Mouse (Mus musculus) C2C12 (cell line): Measurements from ENCODE around the gene Ppp1r14a. TPM values are rescaled to one million over a fixed set of nuclear protein-coding genes. Genes with fewer than 3 reads are reported as not detected.

Experiments
- H3K27me3 ChIP-seq: one replicate; pipeline ENCODE4 v1.6.1; 2011; ENCODE audit not compliant: control insufficient read depth, insufficient read depth, insufficient read length
- H3K36me3 ChIP-seq: one replicate; pipeline ENCODE4 v1.6.1; 2011; ENCODE audit not compliant: control insufficient read depth, insufficient read depth
- H3K4me3 ChIP-seq: one replicate; pipeline ENCODE4 v1.5.1; 2011; ENCODE audit warnings: mild to moderate bottlenecking, control low read depth; ENCODE audit not compliant: poor library complexity, insufficient read depth, severe bottlenecking
- H3K79me2 ChIP-seq: one replicate; pipeline ENCODE4 v1.6.1; 2011; ENCODE audit not compliant: control insufficient read depth, insufficient read depth
- H3K79me3 ChIP-seq: one replicate; pipeline ENCODE4 v1.6.1; 2011; ENCODE audit warnings: low read depth, control low read depth
- H3ac ChIP-seq: one replicate; pipeline ENCODE3; 2011; ENCODE audit warnings: low read depth; ENCODE audit not compliant: control insufficient read depth, insufficient read length
- CEBPB ChIP-seq: IDR thresholded peaks from one replicate; pipeline ENCODE4 v1.6.1; 2011; ENCODE audit warnings: low read depth, mild to moderate bottlenecking, control low read depth, moderate library complexity
- CTCF ChIP-seq: IDR thresholded peaks from one replicate; pipeline ENCODE4 v1.5.1; 2011; ENCODE audit not compliant: control insufficient read depth, insufficient read depth, insufficient read length
- FOSL1 ChIP-seq: IDR thresholded peaks from one replicate; pipeline ENCODE4 v1.8.0; 2011; ENCODE audit warnings: mild to moderate bottlenecking, low read length; ENCODE audit not compliant: poor library complexity, insufficient read depth, severe bottlenecking
- MAX ChIP-seq: IDR thresholded peaks from one replicate; pipeline ENCODE4 v1.6.1; 2011; ENCODE audit warnings: mild to moderate bottlenecking, control low read depth
- MYOD1 ChIP-seq: IDR thresholded peaks from one replicate; pipeline ENCODE4 v1.6.1; 2011; ENCODE audit warnings: low read depth; ENCODE audit not compliant: control insufficient read depth, insufficient read length
- MYOG ChIP-seq: IDR thresholded peaks from one replicate; pipeline ENCODE4 v1.6.1; 2011; ENCODE audit not compliant: control insufficient read depth, insufficient read length; ENCODE audit errors: extremely low read depth
- USF1 ChIP-seq: IDR thresholded peaks from one replicate; pipeline ENCODE4 v1.6.1; 2011; ENCODE audit warnings: low read depth, mild to moderate bottlenecking, control low read depth, moderate library complexity
- polyA plus RNA-seq: library from polyadenylated mRNA; unstranded; fragments of >200 nt; fragmentation: generic; extraction: Trizol; gene quantifications from one replicate; pipeline ENCODE4 v1.2.1, GENCODE M21; 2012; ENCODE audit warnings: missing spikeins

The Ppp1r14a gene
- polyA plus RNA-seq, 1 experiment, result 0.43 TPM

GRCm38 (mm10) chr7:29259781-29260730 is 29.1 kb upstream of the Ppp1r14a start:
- H3K27me3 ChIP-seq, result peaks cover 20% of the 10 kb centered on the region
- H3K4me3 ChIP-seq, result no peak overlapping the region
- no peak overlapping the region for H3ac ChIP-seq
- H3K36me3 ChIP-seq, result no peaks in the 10 kb centered on the region
- TF ChIP-seq CEBPB, result no peak
- no peak for TF ChIP-seq MAX
- no peak for TF ChIP-seq USF1
- TF ChIP-seq MYOD1, result no peak
- no peak for TF ChIP-seq CTCF
- TF ChIP-seq MYOG, result no peak
- no peak for TF ChIP-seq FOSL1
- H3K79me3 ChIP-seq, result no peaks in the 10 kb centered on the region
- no peaks in the 10 kb centered on the region for H3K79me2 ChIP-seq

- Histone ChIP-seq H3ac (no peak overlapping the region), H3K4me3 (no peak overlapping the region), H3K27me3 (peaks cover 27% of the 10 kb centered on the region), H3K36me3 (no peaks in the 10 kb centered on the region), H3K79me3 (no peaks in the 10 kb centered on the region), H3K79me2 (no peaks in the 10 kb centered on the region)
- TF ChIP-seq CTCF (no peak), FOSL1 (no peak), USF1 (no peak), MYOD1 (no peak), MAX (no peak), CEBPB (no peak), MYOG (no peak)
Measured at GRCm38 (mm10) chr7:29262151-29262550, 27.0 kb upstream of the Ppp1r14a start.

- H3K79me3 ChIP-seq, result no peaks in the 10 kb centered on the region
Measured at GRCm38 (mm10) chr7:29263831-29264230, 25.3 kb upstream of the Ppp1r14a start.

GRCm38 (mm10) chr7:29265636-29266035 is 23.5 kb upstream of the Ppp1r14a start:
- no peaks in the 10 kb centered on the region for H3K79me2 ChIP-seq
- H3K79me3 ChIP-seq, result no peaks in the 10 kb centered on the region
- no peaks in the 10 kb centered on the region for H3K36me3 ChIP-seq
- peaks cover 22% of the 10 kb centered on the region for H3K27me3 ChIP-seq
- TF ChIP-seq MAX, result no peak
- no peak for TF ChIP-seq FOSL1
- no peak for TF ChIP-seq MYOG
- TF ChIP-seq MYOD1, result no peak
- no peak for TF ChIP-seq CEBPB
- TF ChIP-seq USF1, result no peak
- no peak for TF ChIP-seq CTCF
- no peak overlapping the region for H3K4me3 ChIP-seq
- H3ac ChIP-seq, result no peak overlapping the region

More at GRCm38 (mm10) chr7:29263831-29264230, 25.3 kb upstream of the Ppp1r14a start:
- no peak overlapping the region for H3ac ChIP-seq
- no peaks in the 10 kb centered on the region for H3K79me2 ChIP-seq
- H3K27me3 ChIP-seq, result peaks cover 27% of the 10 kb centered on the region
- H3K36me3 ChIP-seq, result no peaks in the 10 kb centered on the region
- no peak for TF ChIP-seq CEBPB
- TF ChIP-seq USF1, result no peak
- TF ChIP-seq MYOG, result no peak
- no peak for TF ChIP-seq FOSL1
- no peak for TF ChIP-seq MYOD1
- TF ChIP-seq MAX, result no peak
- no peak overlapping the region for H3K4me3 ChIP-seq

- Histone ChIP-seq H3K4me3 (no peak overlapping the region), H3K79me3 (no peaks in the 10 kb centered on the region), H3K79me2 (no peaks in the 10 kb centered on the region), H3K27me3 (peaks cover 22% of the 10 kb centered on the region), H3K36me3 (no peaks in the 10 kb centered on the region), H3ac (no peak overlapping the region)
- TF ChIP-seq CTCF (no peak), MAX (no peak), MYOG (no peak), CEBPB (no peak)
Measured at GRCm38 (mm10) chr7:29266931-29267330, 22.2 kb upstream of the Ppp1r14a start.

GRCm38 (mm10) chr7:29270445-29270844 is 18.7 kb upstream of the Ppp1r14a start:
- Histone ChIP-seq H3K79me2 (no peaks in the 10 kb centered on the region), H3K79me3 (no peaks in the 10 kb centered on the region), H3K36me3 (no peaks in the 10 kb centered on the region), H3K4me3 (no peak overlapping the region), H3K27me3 (peaks cover 3% of the 10 kb centered on the region), H3ac (no peak overlapping the region)
- no peak for TF ChIP-seq MYOG
